8 mouse cellular contexts compared by ENCODE assay signal in genomic region chr5:119671965-119672347, GRCm38 (mm10). TPM values are rescaled to one million over a fixed set of nuclear protein-coding genes. Genes with fewer than 3 reads are reported as not detected.
DNase-seq lines count a peak whose midpoint lies in the region; ATAC-seq and TF ChIP-seq lines count a peak whose summit lies in the region.

No protein-coding gene starts in this region.

- peak overlapping the region; percentile 53 for H3K4me3 ChIP-seq in C2C12 (ENCODE audit: insufficient read depth, poor library complexity, severe bottlenecking)
- peak overlapping the region; percentile 21 for H3K4me3 ChIP-seq in forebrain, postnatal 0 days (ENCODE audit: low read depth, low read length)
- peak overlapping the region; percentile 65 for H3K4me3 ChIP-seq in limb, embryonic 10.5 days
- H3K4me3 ChIP-seq in neural tube, embryonic 13.5 days = peak overlapping the region; percentile 34

- H3ac ChIP-seq in C2C12 (ENCODE audit: control insufficient read depth, insufficient read length, low read depth) = peak overlapping the region; percentile 86

- TF ChIP-seq CTCF in C2C12 (IDR thresholded peaks at IDR 0.05; ENCODE audit: control insufficient read depth, insufficient read depth, insufficient read length) = no peak
- no peak for TF ChIP-seq CTCF in forebrain, postnatal 0 days (IDR thresholded peaks at IDR 0.05; ENCODE audit: low read depth)

- 0 out of 2 replicates have a peak overlapping the region, but pooled peaks have one; percentile 22 for H3K9ac ChIP-seq in forebrain, postnatal 0 days
- peak overlapping the region; percentile 45 for H3K9ac ChIP-seq in neural tube, embryonic 13.5 days

- WGBS in forebrain, postnatal 0 days = 4% methylated on average over 23 of the region's 23 CpGs
- 0% methylated on average over 23 of the region's 23 CpGs for WGBS in limb, embryonic 10.5 days
- under 1% methylated on average over 23 of the region's 23 CpGs for WGBS in neural tube, embryonic 13.5 days

- H3K9me3 ChIP-seq in forebrain, postnatal 0 days (ENCODE audit: low read length) = no peaks in the 10 kb centered on the region
- no peaks in the 10 kb centered on the region for H3K9me3 ChIP-seq in limb, embryonic 10.5 days (replicated peaks)
- H3K9me3 ChIP-seq in neural tube, embryonic 13.5 days = no peaks in the 10 kb centered on the region

- H3K79me2 ChIP-seq in C2C12 (ENCODE audit: control insufficient read depth, insufficient read depth) = peaks cover 41% of the 10 kb centered on the region

- 0 out of 2 replicates have a peak overlapping the region, but pooled peaks have one; percentile 44 for H3K4me2 ChIP-seq in forebrain, postnatal 0 days (ENCODE audit: low read depth)
- H3K4me2 ChIP-seq in neural tube, embryonic 13.5 days = peak overlapping the region; percentile 56

- peaks cover 27% of the 10 kb centered on the region for H3K79me3 ChIP-seq in C2C12 (ENCODE audit: low read depth)

- no peaks in the 10 kb centered on the region for H3K27me3 ChIP-seq in C2C12 (ENCODE audit: control insufficient read depth, insufficient read depth, insufficient read length)
- peaks cover 90% of the 10 kb centered on the region for H3K27me3 ChIP-seq in forebrain, postnatal 0 days (ENCODE audit: insufficient read depth, low read length)
- peaks cover 78% of the 10 kb centered on the region for H3K27me3 ChIP-seq in limb, embryonic 10.5 days (ENCODE audit: low read depth, poor library complexity, severe bottlenecking)
- peaks cover 99% of the 10 kb centered on the region for H3K27me3 ChIP-seq in neural tube, embryonic 13.5 days

- H3K27ac ChIP-seq in forebrain, postnatal 0 days (ENCODE audit: low read depth, low read length) = no peak overlapping the region
- H3K27ac ChIP-seq in limb, embryonic 10.5 days = peak overlapping the region; percentile 92
- H3K27ac ChIP-seq in neural tube, embryonic 13.5 days (replicated peaks) = 0 out of 2 replicates have a peak overlapping the region, but pooled peaks have one; percentile 23

- DNase-seq in adrenal gland, postnatal 10 days = peak; percentile 43
- DNase-seq in adrenal gland, adult (ENCODE audit: inconsistent age in 2 of 2, low spot score in 1 of 2) = no peak
- DNase-seq in forebrain, postnatal 0 days = no peak
- DNase-seq in limb, embryonic 10.5 days (ENCODE audit: low spot score) = peak; percentile 74
- DNase-seq in thymus, postnatal 0 days (ENCODE audit: low spot score) = no peak
- no peak for DNase-seq in left cerebral cortex, adult 11 months (ENCODE audit: low spot score)

- H3K4me1 ChIP-seq in forebrain, postnatal 0 days (ENCODE audit: insufficient read depth) = no peaks in the 10 kb centered on the region
- H3K4me1 ChIP-seq in limb, embryonic 10.5 days = peaks cover 76% of the 10 kb centered on the region
- peaks cover 16% of the 10 kb centered on the region for H3K4me1 ChIP-seq in neural tube, embryonic 13.5 days (replicated peaks)

- peaks cover 5% of the 10 kb centered on the region for H3K36me3 ChIP-seq in C2C12 (ENCODE audit: control insufficient read depth, insufficient read depth)
- H3K36me3 ChIP-seq in forebrain, postnatal 0 days (ENCODE audit: insufficient read depth) = no peaks in the 10 kb centered on the region
- H3K36me3 ChIP-seq in limb, embryonic 10.5 days = peaks cover 29% of the 10 kb centered on the region
- H3K36me3 ChIP-seq in neural tube, embryonic 13.5 days = no peaks in the 10 kb centered on the region

- ATAC-seq in forebrain, postnatal 0 days = no peak
- ATAC-seq in neural tube, embryonic 13.5 days (ENCODE audit: low read depth) = no peak

TF ChIP-seq in C2C12, 6 proteins besides CTCF, POLR2A, EP300 and RAD21:
- TF ChIP-seq CEBPB (IDR thresholded peaks at IDR 0.05; ENCODE audit: low read depth) (no peak), MYOD1 (IDR thresholded peaks at IDR 0.05; ENCODE audit: control insufficient read depth, insufficient read length, low read depth) (no peak), USF1 (IDR thresholded peaks at IDR 0.05; ENCODE audit: low read depth) (no peak), FOSL1 (IDR thresholded peaks at IDR 0.05; ENCODE audit: insufficient read depth, low read length, poor library complexity, severe bottlenecking) (no peak), MAX (IDR thresholded peaks at IDR 0.05) (no peak), MYOG (IDR thresholded peaks at IDR 0.05; ENCODE audit: control insufficient read depth, extremely low read depth, insufficient read length) (no peak)

RNA-seq across cellular contexts. Expression of gene Tbx3, which starts 1.5 kb away (rescaled TPM):
- 100 to 1,000 TPM; 136 to 142 TPM for total RNA-seq in adrenal gland, postnatal 10 days (2021)
- polyA plus RNA-seq in C2C12 (2012; fragmentation: generic; extraction: Trizol) = 4.5 TPM
- total RNA-seq in forebrain, postnatal 0 days (2014; rRNA removed) = 1.5 and 2.9 TPM in 2 replicates
- 1.2 and 1.7 TPM in 2 replicates for polyA plus RNA-seq in forebrain, postnatal 0 days (2015; fragmentation: Nextera tagmentation; extraction: Ambion mirVana)
- 50.1 and 55.3 TPM in 2 replicates for polyA plus RNA-seq in limb, embryonic 10.5 days (2016; fragmentation: Nextera tagmentation; extraction: Ambion mirVana)
- polyA plus RNA-seq in neural tube, embryonic 13.5 days (2015; fragmentation: Nextera tagmentation; extraction: Ambion mirVana) = 10.5 and 11.7 TPM in 2 replicates
- 1.3 and 1.4 TPM in 2 replicates for polyA plus RNA-seq in thymus, postnatal 0 days (2015; fragmentation: Nextera tagmentation; extraction: Ambion mirVana)

Comparison
In these comparisons a context has a peak if more than half of its experiments do, and no peak if none do; other contexts are left out.
1. DNase-seq: peak in adrenal gland, postnatal 10 days (single experiment) and limb, embryonic 10.5 days (single experiment); none in adrenal gland, adult (0 of 2), forebrain, postnatal 0 days (single experiment), thymus, postnatal 0 days (single experiment) and left cerebral cortex, adult 11 months (single experiment).
2. Peak in every context shown above with its lines, with median percentiles within 50 percentile points of each other: H3K4me3 ChIP-seq.